Mouse (Mus musculus) monocyte, adult 5-6 weeks (primary cell): Measurements from ENCODE around the gene Zfp622. TPM values are rescaled to one million over a fixed set of nuclear protein-coding genes. Genes with fewer than 3 reads are reported as not detected.
"Not testable (repeated sequence)": the region's sequence is repeated elsewhere in the genome, so short reads cannot be mapped to it uniquely, and the experiment has no call there.

Experiments used
- ATAC-seq: fragments of 153-309, 156-312 bp; replicated peaks from 2 replicates; pipeline ENCODE4 v1.8.0; 2017; ENCODE audit warnings: mild to moderate bottlenecking; ENCODE audit not compliant: low TSS enrichment, insufficient number of reproducible peaks, severe bottlenecking, poor library complexity, low FRiP score
- total RNA-seq: library from RNA; stranded (forward); fragments of 200-1000, 200-491, 200-594 nt; gene quantifications from 3 replicates; pipeline ENCODE4 v1.2.3, GENCODE M21; 2017

Gene Zfp622
- total RNA-seq, 1 experiment from 2014 or later = 234 TPM

DNA sequence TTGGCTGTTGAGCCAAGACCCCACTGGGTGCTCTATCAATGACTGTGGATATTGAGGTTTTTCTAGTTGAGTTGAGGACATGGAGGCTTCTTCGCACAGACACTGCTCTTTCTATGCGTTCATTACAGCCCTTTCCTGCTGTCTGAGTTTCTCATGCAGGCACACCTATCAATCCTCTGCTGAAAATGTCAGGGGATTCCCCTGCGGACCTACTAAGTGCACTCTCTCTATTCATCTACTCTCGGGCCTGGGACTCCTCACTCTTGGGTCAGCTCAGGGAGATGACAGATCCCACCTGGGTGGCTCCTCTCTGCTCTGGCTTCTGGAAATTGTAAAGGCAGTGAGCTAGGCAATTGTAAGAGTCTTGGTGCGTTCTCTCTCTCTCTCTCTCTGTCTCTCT is 23.9 kb upstream of the Zfp622 start:
- ATAC-seq = no peak

GRCm38 (mm10) chr15:25966220-25966774 is 17.9 kb upstream of the Zfp622 start:
- no peak for ATAC-seq

DNA sequence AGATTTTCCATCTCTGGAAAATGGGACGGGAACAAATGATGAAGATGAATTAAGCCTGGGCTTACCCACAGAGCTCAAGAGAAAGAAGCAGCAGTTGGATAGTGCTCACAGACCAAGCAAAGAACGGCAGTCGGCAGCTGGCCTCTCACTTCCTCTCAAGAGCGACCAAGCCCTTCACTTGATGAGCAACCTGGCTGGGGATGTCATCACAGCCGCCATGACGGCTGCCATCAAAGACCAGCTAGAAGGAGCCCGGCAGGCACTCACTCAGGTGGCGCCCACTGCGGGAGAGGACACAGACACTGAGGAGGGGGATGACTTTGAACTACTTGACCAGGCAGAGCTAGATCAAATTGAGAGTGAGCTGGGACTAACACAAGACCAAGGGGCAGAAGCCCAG is 12.6 kb upstream of the Zfp622 start:
- no peak for ATAC-seq

DNA sequence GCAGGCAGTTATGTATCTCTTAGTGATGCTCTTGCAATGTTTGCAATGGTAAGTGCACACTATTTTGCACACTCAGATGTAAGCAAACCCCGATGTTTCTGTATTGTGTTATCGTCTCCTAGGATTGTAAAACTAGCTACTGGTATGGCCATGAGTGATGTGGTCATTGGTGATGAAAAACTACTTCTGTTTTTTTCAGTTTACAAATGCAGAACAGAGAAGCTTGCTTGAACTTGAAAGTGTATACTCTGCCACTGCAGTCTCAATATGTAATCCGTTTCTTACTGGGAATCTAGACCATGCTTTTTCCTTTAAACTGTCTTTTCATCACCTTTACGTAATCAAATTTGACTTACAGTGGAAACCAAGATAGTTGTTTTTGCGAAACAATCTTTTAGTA is 11.4 kb upstream of the Zfp622 start:
- no peak for ATAC-seq

DNA sequence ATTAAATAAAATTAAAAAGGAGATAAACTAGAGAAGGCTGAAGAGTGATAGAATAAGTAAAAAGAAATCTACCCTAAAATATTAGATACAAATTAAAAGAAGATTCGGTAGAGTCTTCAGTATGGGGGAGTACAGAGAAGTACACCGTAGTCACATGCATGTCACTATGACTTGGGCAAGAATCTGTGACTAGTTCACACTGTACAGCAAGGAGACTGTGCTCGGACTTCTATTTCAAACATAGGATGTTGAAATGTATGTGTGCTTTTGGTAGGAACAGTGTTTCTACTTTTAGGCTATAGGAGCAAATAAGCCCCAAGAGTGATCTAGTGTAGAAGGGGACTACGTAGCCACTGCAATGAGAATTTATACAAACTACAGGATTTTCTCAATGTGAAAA is 9.8 kb upstream of the Zfp622 start:
- ATAC-seq = no peak

GRCm38 (mm10) chr15:25975810-25976209 is 8.4 kb upstream of the Zfp622 start:
- ATAC-seq = 0 out of 2 replicates have a peak, but pooled peaks have one; percentile 3

GRCm38 (mm10) chr15:25983614-25984013 is 552 bp upstream of the Zfp622 start:
- not testable (repeated sequence) for ATAC-seq

- ATAC-seq = no peak; the same call in 1 of the 2 replicates
Observed at GRCm38 (mm10) chr15:25984734-25985492, 747 bp downstream of the Zfp622 start.

DNA sequence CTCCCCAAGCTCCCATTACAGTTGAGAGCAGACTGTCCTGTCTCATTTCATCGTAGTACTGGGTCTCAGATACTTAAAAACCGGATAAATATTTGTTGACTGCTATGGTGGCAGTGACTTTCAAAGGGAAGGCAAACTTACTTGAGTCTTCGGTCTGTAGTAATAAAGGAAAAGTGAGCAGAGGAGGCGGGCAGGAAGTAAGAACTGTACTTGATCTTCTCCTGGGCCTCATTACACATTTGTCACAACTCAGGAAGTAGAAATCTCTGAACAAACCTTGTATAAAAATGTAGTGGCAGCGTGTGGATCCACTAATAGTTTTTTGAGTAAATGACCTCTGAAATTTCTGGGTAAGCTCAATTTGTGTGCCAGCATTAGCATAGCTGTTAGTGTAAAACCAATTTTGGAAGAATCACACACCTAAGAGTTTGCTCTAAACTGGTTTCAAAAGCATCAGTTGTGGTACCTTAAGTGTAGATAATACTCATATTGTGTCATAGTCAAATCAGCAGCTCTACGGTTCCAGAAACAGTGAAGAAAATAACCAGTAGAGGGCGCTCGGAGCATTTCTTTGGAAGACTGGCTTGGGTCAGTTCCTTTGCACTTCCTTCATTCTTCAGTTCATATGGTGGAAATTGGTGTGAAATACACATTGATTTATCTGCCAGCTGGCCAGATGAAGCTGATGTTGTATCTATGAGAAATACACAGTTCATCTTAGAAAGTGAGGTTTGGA is 9.0 kb downstream of the Zfp622 start:
- ATAC-seq = 0 out of 2 replicates have a peak, but pooled peaks have one; percentile 55

- no peak for ATAC-seq
Observed at GRCm38 (mm10) chr15:25995521-25995920, 11.4 kb downstream of the Zfp622 start.

DNA sequence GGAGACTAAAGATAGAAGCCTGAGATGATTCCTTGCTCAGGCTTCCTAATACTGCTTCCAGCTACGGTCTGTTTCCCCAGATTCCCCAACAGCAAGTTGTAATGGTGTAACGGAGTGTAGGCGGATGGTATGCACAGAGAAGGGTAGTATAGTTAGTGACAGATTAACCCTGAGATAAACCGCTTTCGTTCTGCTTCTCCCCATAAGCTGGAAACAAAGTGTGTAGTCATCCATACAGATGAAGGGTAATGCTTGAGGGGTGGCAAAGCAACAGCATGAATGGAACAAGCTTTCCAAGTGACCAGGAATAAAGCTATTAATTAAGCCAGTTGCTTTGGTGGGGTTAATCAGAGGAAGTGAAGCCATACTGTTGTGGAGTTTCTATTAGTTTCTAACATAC is 15.4 kb downstream of the Zfp622 start:
- not testable (repeated sequence) for ATAC-seq

DNA sequence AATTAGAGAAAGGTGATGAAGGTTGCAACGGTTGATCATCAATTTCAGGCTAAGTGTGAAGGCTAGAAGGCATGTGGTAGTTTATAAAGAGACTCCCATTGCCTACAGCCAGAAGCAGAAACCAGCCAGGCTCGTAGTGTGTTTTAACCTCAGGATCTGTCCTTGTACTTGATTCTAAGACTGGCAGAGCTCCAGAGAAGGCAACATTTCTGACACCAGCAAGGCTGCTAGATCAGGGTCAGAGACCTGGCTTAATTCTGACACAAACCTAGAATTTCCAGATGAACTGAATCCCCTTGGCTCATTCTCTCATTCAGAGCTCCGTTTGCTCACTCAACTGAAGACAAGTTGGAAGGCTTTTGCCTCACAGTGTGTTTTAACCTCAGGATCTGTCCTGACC is 24.5 kb downstream of the Zfp622 start:
- ATAC-seq = no peak

DNA sequence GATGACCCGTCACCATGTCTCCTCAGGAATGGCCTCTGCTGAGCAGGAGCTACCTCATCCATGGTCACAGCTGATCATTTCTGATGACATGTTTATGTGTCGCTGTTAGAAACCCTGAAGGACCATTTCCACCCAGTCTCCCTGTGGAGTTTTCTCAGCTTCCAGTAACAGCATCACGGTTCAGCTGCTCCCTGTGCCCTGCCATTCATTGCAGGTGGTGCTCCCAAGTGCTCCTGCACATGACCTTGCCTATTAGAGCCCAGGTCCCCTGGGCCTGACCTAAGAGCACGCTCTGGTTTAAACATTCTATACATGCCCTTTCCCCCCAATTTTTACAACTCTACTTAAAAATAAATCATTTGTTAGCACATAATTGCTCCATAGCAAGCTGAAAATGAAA is 28.7 kb downstream of the Zfp622 start:
- no peak for ATAC-seq

GRCm38 (mm10) chr15:26015979-26016665 is 32.0 kb downstream of the Zfp622 start:
- ATAC-seq = peak; percentile 47; the same call in 1 of the 2 replicates

DNA sequence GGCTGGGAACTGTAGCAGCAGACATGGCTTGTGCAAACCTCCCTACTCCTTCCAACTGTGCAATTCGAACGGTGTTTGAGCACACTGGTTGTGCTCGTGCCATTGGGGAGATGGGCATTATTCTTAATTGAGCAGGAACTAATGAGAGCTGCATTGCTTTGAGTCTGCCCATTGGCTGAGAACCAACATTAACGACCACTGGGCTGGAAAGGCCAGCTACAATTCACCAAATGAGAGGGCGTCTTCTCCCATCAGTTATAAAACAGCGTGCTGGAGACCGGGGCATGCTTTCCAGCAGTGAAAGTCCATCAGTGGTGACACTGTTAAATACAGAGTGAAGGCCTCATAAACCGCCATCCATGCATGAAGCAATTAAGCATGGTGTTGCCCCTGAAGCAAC is 37.6 kb downstream of the Zfp622 start:
- no peak for ATAC-seq

- no peak for ATAC-seq
Observed at GRCm38 (mm10) chr15:26022636-26023035, 38.5 kb downstream of the Zfp622 start.

- no peak for ATAC-seq
Observed at GRCm38 (mm10) chr15:26031692-26032091, 47.5 kb downstream of the Zfp622 start.

DNA sequence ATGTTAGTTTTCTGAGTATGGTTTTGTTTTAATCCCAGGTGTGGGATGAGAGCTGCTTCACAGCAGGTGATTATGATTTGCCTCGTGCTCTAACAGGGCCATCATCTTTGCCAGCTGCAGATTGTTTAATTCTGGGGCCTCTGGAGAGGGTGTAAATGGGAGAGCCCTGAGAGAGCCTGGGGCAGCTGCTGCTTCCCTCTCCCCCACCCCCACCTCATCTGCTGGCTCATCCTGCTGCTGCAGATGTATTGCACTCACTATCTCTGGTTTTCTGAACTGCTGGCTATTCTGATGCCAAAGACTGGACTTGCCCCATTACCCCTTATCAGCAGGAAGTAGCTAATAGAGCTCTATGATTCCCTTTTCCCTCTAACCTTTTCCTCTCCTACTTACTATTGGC is 56.4 kb downstream of the Zfp622 start:
- ATAC-seq = no peak
